Mouse (Mus musculus) neural tube, embryonic 10.5 days (tissue): ENCODE measurements around the gene Pecr.

Source experiments
- DNase-seq: peaks from one replicate; pipeline ENCODE4 v3.0.0-alpha.2; 2017; ENCODE audit warnings: low spot score; ENCODE audit errors: extremely low spot score

Pecr gene

DNA sequence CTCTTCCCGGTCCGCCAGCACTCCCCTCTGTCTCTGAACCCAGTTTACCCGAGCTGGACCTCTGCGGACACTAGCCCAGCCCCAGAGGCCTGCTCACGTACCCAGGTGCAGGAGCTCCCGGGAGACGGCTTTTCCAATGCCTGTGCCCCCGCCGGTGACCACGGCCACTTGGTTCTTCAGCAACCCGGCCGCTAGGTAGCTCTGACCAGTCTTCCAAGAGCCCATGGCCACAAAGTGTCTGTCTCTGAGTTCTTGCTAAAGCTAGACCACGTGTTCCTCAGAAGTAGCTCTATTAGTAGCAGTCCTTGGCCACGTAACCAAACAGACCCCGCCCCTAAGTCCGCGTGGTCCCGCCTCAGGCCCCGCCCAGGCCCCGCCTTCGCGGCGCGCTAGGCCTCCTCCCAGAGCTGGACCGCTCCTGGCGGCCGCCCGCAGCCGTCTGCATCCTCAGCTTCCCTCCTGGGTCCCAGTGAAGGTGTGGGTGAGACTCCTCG lies at the start of gene Pecr, which contains the start of gene Tmem169:
TSS of gene Pecr (minus strand) at position 323 of the 494 bp plus-strand sequence.
TSS of gene Tmem169 (plus strand) at position 378 of the 494 bp plus-strand sequence.
- peak; percentile 92 for DNase-seq

DNA sequence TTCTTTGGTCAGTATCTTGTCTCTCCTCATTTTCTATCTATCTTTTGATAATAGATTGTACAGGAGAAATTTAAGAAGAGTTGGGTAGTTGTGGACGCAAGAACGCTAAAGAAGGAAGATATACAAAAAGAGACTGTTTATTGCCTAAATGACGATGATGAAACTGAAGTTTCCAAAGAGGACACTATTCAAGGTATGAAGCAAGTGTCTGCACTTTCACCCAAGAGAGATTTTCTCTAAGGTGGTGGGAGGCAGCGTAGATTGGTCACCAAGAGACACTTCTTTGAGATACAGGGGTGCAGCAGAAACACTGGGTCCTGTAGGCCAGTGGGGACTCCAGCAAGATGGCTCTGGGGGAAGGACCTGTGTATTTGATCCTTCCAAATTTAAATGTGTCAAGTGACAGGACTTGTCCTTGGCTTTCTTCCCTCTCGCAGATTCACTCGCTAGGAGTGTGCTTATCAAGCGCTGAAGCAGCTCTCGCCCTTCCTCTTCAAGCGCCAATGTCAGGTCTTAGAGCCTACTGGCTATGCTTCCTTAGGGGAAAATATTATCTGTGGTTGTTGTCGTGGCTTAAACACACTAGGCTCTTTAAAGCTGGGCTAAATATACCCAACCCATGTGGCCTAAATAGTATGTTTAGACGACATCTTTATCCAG lies 42.2 kb upstream of the Pecr start:
- DNase-seq = no peak

DNA sequence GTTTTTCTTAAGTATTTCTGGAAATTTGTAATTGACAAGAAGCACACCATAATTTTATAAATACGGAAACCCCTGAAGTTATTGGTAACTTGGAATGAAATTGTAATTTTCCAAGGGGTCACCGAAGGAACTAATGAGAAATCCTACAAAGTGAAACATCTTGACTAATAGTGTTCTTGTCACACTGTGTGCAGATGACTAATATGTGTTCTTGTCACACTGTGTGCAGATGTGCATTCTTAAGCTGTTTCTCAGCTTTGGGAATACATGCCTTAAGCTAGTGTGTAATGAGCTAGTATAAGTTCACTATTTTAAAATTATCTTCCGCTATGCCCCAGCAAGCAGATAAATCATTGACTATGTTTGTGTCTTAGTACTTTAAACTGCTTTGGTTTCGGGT lies 39.1 kb upstream of the Pecr start:
- no peak for DNase-seq

DNA sequence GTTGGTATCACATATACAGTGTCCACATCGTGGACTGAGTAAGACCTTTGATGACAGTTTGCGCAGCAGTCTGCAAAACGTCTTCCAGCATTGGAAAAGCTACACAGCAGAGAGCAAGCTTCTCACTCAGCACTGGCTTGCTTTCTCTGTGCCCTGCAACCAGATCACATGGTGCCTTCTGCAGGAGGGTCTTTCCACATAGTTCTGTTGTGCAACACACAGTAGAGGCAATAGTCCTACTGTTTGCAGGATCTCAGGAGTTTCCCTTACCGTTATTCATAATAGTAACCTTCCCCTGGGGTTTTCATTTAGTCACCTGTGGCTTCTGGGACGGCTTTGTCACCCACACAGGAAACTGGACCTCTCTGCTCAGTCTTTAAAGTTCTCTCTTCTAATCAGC lies 36.6 kb upstream of the Pecr start:
- no peak for DNase-seq

DNA sequence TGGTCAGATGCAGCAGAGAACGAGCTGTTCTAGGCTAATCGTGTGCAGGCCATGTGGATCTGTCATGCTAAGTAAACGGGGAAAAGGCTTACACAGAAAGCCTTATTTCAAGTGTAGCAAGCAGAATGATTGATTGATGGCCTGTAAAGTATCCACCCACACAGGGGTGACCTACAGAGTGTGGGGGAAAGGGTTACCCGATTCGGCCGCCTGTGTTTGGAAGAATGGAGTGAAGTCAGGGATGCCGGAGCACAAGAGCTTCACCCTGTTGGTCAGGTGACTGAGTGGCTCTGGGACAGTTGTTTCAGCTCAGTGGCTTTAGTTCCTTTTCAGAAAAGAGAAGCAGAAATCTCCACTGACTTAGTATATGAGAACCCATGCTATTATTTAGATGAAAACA lies 32.8 kb upstream of the Pecr start:
- DNase-seq = no peak

DNA sequence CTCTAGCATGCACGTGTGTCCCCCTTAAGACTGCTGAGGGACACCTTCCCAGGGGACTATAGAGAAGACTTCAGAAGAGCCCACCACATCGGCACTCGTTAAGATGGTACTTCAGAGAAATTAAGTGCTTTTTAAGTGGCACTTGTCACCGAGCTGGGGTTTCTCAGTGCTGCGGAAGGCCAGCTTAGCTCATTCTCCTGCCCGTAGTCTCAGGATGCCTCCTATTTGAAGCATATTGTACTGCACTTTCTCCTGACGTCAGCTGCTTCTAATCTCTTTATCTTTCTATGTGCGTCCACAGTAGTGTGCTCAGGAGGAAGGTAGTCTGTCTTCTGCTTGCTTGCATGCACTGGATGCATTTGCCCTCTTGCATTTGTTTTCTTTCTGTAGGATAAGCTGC lies 32.3 kb upstream of the Pecr start:
- no peak for DNase-seq

- DNase-seq = no peak
Measured at GRCm38 (mm10) chr1:72315447-72315846, 31.3 kb upstream of the Pecr start.

GRCm38 (mm10) chr1:72313399-72314039 lies 29.4 kb upstream of the Pecr start:
- DNase-seq = no peak

- no peak for DNase-seq
Measured at GRCm38 (mm10) chr1:72312701-72313398, 28.7 kb upstream of the Pecr start.

GRCm38 (mm10) chr1:72309744-72310424 lies 25.8 kb upstream of the Pecr start:
- peak; percentile 27 for DNase-seq

DNA sequence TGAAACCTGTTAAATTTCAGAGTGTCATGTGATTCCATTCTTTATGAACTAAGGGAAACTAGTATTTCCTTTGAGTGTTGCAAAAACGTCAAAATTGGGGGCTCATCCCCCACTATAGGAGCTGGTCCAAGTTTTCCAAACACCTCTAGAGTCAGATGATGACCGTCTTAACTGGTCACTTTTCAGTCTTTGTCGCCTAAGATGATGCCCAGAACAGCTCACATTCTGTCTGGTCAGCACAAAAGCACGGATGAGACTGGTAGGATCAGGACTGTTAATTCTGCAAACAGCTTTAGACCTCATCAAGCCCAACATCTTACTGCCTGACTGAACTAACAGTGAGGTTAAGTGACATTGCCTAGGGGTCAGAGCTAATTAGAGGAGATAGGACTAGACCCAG lies 24.8 kb upstream of the Pecr start:
- DNase-seq = no peak

DNA sequence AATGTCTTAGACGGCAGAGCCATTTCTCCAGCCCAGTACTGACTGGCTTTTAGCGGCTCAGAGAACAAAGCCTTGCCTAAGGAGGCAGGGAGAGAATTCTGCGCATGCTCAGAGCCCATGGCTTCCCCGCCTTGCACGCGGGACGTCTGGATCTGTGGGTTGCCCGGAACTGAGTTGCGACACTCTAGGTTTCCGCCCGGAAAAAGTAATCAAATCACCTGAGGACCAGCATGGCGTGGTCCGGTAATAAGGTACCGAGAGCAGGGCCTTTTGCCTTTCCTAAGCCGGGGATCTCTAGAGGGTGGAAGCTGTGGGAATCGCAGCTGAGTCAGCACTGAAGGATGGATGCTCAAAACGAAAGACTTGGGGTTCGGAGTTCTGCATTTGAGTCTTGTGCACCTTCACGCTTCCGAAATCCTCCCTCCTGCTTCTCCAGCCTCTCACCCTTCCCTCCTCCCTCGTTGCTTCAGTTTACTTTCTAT lies 23.2 kb upstream of the Pecr start, which contains the start of gene Xrcc5:
TSS of gene Xrcc5 (plus strand) at position 105 of the 482 bp plus-strand sequence.
- peak; percentile 93 for DNase-seq

DNA sequence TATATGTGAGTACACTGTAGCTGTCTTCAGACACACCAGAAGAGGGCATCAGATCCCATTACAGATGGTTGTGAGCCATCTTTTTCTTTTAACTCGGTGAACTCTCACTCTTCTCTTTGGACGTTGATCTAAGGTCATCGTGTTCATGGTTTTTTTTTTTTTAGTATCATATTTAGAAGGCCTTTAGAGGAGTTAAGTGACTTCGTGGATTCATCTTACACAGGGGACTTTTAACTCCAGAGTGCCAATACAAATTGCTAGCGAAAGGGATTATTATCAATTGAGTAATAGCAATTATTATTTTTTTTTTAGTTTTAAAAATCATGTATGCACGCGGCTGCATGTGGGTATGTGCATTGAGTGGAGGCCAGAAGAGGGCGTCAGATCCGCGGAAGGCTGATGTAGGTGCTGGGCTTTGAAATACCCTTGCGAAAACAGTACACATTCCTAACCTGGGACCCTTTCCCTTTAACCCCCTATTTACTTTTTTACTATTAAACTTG lies 22.6 kb upstream of the Pecr start:
- no peak for DNase-seq

DNA sequence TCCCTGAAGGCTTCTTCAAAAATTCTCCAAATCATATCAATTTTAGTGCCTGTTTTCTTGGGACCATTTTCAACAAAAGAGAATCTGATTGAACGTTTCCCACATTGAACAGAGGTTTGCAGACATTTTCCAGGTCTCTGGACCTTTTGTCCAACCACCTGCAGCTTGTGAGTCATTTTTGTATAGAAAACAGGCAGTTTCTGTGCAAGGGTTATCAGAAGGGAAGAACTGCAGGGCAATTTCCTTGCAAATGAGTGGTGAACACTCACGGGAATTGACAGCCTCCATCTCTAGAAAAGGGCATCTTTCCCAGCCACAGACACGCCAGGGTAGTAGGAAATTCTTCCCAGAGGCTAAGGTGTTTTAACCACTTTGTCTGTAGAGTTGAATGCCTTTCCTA lies 22.1 kb upstream of the Pecr start:
- DNase-seq = no peak

GRCm38 (mm10) chr1:72301845-72302244 lies 17.7 kb upstream of the Pecr start:
- no peak for DNase-seq

- no peak for DNase-seq
Measured at GRCm38 (mm10) chr1:72295746-72296145, 11.6 kb upstream of the Pecr start.

DNA sequence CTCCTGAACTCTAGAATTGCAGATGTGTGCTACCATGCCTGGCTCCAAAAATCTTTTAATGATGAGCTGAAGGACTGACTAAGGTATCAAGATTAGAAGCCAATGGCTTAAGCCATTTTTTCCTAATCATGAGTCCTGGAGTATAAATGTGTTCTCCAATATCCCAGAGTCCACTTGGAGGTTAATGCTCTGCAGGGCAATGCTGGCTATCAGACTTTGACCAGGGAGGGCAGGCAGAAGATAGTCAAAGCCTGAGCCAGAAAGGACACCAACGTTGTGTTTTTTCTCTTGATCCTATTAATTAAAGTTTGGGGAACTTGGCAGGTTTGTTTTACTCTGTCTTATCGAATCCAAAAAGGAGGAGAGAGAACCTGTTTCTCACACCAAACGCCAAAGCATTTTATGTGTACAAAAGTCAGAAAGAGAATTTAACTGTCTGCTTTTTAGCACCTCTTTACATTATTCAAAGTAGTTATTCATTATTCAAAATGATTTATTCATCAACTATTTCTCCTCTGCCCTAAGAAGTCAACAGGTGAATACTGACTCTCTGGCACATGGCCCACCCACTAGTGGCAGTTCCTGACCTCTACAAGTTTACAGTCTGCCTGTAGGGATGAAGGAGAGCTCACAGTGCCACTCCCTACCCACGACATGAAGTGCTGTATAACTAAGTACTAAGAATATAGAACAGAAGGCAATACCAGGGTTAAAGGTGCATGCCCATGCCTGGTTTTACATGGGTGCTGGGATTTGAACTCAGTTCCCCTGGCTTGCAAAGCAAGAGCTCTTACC lies 10.0 kb upstream of the Pecr start:
- DNase-seq = no peak

DNA sequence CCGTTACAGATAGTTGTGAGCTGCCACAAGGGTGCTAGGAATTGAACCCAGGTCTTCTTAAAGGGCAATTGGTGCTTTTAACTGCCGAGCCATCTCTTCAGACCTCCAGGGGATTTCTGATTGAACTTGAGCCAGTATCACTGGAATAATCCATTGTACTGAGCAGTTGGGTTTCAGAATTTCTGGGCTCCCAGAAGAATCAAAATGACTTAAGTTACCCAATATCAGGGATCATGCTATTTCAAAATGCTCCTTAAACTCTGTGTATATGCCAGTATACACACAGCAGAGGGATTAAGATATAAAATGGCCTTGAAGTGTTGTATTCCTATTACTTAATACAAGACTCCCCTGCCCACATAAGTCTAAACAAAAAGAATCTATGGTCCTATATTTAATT lies 7.8 kb upstream of the Pecr start:
- no peak for DNase-seq

DNA sequence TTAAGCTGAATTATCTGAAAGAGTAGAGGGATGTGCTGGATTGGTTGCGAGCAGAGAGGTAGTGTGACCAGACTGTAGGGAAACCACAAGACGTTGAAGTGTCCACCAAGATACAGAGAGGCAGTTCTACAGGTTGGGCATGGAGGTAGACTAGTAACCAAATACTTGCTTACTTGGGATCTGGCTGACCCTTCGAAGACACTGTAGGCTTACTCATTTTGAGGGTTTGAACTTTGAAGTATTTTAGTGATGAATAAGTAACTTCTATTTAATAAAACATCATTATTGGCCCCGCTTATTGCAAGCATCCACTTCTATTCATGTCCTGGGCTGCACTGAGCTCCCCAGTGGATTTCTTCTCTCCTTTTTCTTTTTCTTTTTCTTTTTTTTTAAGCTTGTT lies 7.3 kb upstream of the Pecr start:
- DNase-seq = no peak

DNA sequence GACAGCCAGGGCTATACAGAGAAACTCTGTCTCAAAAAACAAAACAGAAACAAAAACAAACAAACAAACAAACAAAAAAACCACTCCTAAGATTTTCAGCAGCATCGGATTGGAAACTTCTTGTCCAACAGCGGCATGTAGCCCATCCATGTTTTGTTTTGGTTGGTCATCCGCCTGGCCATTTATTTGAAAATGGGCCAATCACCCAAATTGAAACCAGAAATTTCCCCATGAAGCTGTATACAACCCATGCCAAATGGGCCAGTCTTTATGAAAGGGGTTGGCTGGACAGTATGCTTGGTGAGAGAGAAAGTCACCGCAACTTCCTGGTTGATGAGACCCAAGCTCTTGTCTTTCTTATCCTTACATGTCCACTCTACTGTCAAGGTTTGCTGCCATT lies 6.8 kb upstream of the Pecr start:
- DNase-seq = no peak
